Mouse (Mus musculus) skeletal muscle tissue, adult 2 months (tissue): ENCODE data around the gene Cnn2.

Source experiments
- DNase-seq: peaks from one replicate; pipeline ENCODE4 v3.0.0-alpha.2; 2012; ENCODE audit warnings: low read depth, low spot score

Gene Cnn2

DNA sequence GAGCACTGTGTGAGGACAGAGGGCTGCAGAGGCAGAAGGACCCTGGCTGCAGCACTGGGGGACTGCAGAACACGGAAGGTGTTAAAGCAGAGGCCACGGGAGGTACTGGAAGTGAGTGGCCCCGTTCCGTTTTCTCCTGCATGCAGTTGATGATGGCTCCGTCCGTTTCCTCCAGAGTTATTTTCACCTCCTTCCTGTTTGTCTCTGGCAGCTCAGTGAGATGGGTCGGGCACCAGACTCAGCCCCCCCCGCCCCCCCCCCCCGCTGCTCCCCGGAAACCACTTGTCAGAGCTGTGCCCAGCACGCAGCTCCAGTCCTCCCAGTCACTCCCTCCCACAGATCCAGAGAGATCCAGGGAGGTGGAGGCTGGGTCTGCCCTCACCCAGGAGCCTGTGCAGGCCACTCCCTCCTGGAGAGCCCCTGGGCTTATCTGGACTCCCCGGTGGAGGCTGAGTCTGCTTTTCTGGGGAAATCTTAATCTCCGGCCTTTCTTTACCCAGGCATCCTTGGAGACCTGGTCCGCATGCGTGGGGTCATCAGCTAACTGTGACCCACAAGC is 30.4 kb downstream of the Cnn2 start:
- no peak for DNase-seq

DNA sequence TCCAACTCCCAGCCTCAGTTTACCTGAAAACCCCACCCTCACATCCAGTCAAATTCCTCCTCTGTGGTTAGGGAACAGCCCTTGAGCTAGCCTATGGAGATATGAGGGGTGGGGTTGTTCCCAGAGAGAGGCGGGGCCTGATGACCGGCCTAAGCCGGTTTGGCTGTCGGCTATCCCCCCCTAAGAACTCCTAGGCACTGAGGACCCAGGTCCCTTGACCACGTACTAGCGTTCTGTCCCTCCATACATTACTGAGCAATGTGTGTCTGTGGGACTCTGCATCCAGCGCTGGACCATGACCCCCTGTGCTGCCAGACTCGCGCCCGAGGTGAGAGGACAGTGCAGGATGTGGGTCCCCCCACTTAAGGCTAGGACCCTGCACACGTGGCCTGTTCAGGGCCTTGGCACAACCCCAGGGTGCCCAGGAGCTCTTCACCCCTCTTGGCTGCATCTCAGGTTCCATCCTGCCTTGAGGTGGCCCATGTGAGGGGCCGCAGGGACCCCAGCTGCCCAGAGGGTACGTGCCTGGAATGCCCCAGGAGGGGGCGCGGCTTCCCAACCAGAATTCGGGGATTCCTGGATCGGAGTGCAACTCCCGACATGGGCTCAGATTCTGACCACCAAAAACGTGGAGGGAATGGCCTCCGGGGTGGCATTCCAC is 31.2 kb downstream of the Cnn2 start:
- no peak for DNase-seq

DNA sequence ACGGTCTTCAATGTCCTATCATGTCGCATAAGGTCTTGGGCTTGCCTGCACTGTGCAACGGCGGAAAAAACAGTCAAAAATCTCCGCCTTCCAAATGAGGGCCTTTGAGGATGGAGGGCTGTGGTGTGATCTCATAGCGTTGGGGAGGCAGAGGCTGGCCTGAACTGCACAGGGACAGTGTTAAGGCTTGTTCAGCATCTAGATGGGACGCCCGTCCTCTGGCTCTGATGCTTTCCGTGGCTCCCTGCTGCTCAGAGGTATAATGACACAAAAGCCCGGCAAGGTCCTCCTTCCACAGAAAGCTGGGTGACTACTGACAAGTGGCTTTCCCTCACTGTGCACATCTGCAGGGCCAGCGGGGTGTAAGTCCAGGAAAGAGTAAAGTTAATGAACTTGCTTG is 31.8 kb downstream of the Cnn2 start:
- DNase-seq = no peak

GRCm38 (mm10) chr10:80020603-80021319 is 32.4 kb downstream of the Cnn2 start:
- DNase-seq = no peak

GRCm38 (mm10) chr10:80021320-80021641 is 32.9 kb downstream of the Cnn2 start:
- DNase-seq = no peak

- no peak for DNase-seq
These were observed 33.8 kb downstream of the Cnn2 start for GRCm38 (mm10) chr10:80022164-80022563.

- DNase-seq = no peak
These were observed 34.4 kb downstream of the Cnn2 start for GRCm38 (mm10) chr10:80022806-80023205.

DNA sequence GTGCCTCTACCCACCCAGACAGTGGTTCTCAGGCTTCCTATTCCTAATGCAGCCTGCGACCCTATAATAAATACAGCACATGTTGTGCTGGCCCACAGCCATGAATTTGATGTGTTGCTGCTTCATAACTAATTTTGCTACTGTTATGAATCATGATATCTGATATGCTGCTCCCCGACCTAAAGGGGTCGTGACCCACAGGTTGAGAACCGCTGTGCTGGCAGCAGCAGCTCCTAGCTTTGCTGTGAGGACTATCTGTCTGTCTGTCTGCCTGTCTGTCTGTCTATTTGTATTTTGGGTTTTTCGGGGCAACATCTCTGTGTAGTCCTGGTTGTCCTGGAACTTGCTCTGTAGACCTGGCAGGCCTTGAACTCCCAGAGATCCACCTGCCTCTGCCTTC is 35.4 kb downstream of the Cnn2 start:
- DNase-seq = no peak

DNA sequence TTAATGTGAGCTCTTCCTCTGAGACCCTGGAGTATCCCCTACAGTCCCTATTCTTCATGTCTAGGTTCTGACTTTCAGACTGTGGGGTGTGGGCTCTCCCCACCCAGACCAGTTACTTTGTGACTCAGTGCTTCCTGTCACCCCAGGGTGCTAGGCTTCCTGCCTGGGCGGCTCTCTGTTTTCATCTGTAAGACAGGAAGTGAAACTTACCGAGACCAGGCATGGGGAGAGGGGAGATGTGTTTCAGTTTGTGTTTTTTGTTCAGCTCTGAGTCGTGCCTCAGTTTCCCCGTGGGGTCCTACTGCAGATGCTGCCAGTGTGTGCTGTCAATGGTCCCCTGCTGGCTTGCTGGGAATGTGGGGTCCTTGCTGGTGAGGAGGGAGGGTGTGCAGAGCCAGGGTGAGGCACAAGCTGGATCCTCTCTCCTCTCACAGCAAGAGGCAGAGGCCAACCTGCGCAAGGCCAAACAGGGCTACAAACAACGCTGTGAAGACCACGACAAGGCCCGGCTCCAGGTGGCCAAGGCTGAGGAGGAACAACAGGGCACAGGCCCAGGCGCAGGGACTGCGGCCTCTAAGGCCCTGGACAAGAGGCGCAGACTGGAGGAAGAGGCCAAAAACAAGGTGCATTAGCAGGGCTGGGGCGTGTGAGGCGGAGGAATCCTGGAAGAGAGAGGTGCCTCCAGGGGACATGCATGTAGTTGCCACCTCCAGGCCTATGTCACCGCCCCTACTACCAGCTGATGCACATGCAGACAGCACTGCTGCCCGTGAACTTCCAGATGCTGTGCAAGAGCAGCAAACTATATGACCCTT is 36.1 kb downstream of the Cnn2 start:
- no peak for DNase-seq

GRCm38 (mm10) chr10:80025044-80025347 is 36.6 kb downstream of the Cnn2 start:
- no peak for DNase-seq

GRCm38 (mm10) chr10:80025463-80025862 is 37.1 kb downstream of the Cnn2 start:
- no peak for DNase-seq

GRCm38 (mm10) chr10:80025889-80026288 is 37.5 kb downstream of the Cnn2 start:
- DNase-seq = no peak

GRCm38 (mm10) chr10:80027681-80028520 is 39.5 kb downstream of the Cnn2 start:
- DNase-seq = no peak

GRCm38 (mm10) chr10:80028521-80028846 is 40.1 kb downstream of the Cnn2 start:
- DNase-seq = no peak

DNA sequence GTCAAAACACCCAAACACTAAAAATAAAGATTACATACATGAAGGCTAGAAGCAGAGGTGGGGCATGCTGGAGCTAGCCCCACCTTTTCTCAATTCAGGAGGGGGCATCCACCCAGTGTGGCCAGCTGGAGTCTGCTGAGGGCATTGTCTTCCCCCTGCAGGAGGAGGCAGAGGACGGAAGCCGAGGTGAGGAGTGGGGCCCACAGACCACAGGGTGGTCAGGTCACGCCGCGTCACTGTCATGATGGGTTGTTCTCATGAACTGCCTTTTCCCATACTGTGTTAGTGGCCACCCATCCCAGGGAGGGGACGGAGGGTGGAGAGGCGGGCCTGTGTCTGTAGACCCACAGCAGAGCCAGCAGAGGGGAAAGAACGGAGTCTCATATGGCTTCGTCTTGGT is 41.8 kb downstream of the Cnn2 start:
- DNase-seq = no peak

- DNase-seq = no peak
These were observed 42.4 kb downstream of the Cnn2 start for GRCm38 (mm10) chr10:80030736-80031135.

DNA sequence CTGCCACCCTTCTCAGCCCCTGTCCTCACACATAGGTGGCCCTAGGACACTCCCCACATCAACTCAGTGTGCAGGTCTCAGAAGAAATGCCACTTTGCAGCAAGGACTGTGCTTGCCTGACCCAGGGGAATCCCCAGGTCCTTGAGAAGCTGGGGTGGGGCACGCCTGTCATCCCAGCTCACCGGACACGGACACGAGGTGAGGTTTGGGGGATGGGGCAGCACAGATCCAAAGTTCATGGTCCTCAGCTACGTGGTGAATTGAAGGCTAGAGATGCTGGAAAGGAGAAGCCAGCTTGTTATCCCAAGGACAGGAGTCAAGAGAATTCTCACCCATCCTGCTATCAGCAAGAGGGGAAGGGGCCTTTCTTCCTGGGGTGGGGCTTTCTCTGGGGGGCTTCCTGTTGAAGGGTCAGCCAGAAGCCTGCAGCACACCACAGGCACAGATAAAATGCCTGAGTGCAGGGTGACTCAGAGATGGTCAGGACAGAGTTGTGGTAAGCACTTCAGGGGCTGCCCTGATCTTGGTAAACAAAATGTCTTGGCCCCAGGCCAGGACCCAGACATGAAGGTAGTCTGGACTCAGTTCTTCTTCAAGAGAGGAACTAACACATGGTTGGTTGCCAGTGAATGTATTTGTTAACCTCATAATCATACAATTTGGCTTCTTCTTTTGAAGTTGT is 44.6 kb downstream of the Cnn2 start:
- peak; percentile 54 for DNase-seq

DNA sequence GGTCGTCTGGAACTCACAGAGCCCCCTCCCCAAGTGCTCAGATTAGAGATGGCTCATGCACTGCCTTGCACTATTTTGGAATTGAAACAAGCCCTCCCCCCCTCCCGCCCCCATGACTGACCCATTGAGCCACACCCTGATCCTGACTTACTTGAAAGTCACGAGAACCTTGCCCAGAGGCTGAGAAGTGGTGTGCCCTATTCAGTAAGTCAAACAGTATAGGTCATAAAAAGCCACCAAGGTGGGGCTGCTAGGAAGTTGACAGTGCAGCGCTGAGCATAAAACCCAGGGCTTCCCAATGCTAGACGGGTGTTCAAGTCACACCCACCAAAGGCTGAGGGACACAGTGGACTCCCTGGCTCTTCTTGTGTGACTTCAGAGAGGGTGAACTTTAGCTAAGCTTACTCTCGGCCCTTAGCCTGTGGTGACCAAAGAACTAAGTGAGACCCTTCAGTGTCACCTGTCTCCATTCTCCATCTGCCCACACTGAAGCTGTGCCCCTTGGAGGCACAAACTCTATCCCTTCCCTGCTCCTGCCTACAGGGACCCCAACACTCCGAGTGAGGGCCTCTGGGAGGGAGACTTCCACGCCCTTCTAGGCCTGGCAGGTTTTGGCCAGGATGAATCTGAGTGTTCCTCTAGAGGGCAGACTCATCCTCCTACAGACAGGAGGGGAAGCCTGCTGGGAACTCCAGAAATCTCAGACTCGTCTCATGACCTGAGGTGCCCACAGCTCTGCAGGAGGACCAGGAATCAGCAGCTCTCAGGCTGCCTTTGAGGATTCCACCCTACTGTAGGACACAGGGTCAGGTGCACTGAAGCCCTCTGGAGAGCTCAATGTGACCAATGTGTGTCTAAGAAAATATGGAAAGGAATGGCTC is 45.4 kb downstream of the Cnn2 start:
- peak; percentile 57 for DNase-seq

DNA sequence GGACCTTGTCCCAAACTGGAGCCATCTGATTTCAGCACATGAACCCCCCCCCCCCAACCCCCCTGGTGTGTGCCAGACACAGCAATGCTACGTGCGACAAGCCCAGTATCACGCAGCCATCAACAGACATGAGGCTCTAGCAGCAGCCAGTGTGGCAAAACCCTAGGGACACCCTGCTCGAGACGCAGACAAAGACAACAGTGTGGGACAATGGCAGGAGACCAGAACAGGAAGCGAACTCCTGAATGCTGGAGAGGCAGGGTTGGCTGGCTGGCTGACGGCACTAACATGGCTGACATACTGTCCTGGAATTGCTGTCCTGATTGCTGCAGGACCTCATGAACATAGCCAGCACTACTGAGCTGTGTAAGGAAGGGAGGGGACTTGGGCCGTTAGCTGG is 46.8 kb downstream of the Cnn2 start:
- DNase-seq = no peak

DNA sequence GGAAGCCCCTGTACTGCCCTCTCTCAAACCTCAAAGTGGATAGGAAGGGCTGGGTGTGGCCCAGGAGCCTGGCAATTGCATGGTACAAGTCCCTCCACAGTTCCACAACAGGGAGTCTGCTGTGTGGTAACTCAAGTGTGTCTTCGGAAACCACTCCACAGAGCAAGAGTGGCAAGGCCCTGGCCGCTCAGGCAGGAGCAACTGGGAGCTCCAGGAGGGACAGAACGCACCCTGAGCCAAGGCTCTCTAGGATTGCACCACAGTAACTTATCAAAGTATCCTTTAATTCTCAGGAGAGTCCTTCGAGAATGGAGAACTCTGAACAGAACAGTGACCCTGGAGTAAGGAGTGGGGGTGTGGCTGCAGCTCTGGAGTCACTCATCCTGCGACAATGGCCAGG is 47.3 kb downstream of the Cnn2 start:
- DNase-seq = no peak
